Mouse (Mus musculus) hindbrain, embryonic 10.5 days (tissue): ENCODE data around the gene Dolpp1. TPM values are rescaled to one million over a fixed set of nuclear protein-coding genes. Genes with fewer than 3 reads are reported as not detected.

Source experiments
- DNase-seq: peaks from one replicate; pipeline ENCODE4 v3.0.0-alpha.2; 2017; ENCODE audit warnings: low spot score
- H3K27ac ChIP-seq: fragments of 300-500 bp; sonication (generic); 2 replicates; pipeline ENCODE4 v1.5.1; 2016; ENCODE audit warnings: mild to moderate bottlenecking, moderate library complexity
- H3K27me3 ChIP-seq: fragments of 300-500 bp; sonication (generic); 2 replicates; pipeline ENCODE4 v1.6.1; 2016; ENCODE audit warnings: mild to moderate bottlenecking; ENCODE audit not compliant: poor library complexity, insufficient read depth, severe bottlenecking
- H3K36me3 ChIP-seq: fragments of 300-500 bp; sonication (generic); 2 replicates; pipeline ENCODE4 v1.6.1; 2016; ENCODE audit warnings: mild to moderate bottlenecking, moderate library complexity
- H3K4me1 ChIP-seq: fragments of 300-500 bp; sonication (generic); replicated peaks from 2 replicates; pipeline ENCODE4 v1.6.1; 2016; ENCODE audit warnings: mild to moderate bottlenecking
- H3K4me3 ChIP-seq: fragments of 300-500 bp; sonication (generic); 2 replicates; pipeline ENCODE4 v1.5.1; 2016; ENCODE audit warnings: mild to moderate bottlenecking, moderate library complexity
- H3K9me3 ChIP-seq: fragments of 300-500 bp; sonication (generic); 2 replicates; pipeline ENCODE4 v1.6.1; 2016; ENCODE audit warnings: mild to moderate bottlenecking, moderate library complexity
- WGBS: fragments of 180-500 bp; shearing (Covaris S2); methylation state at CpG from one replicate; pipeline ENCODE4 v1.1.7; 2016; 5-methylcytosine and 5-hydroxymethylcytosine counted together
- polyA plus RNA-seq: library from polyadenylated mRNA; unstranded; fragments of >200 nt; fragmentation: Nextera tagmentation; extraction: Ambion mirVana; gene quantifications from 2 replicates; pipeline ENCODE4 v1.2.1, GENCODE M21; 2016

The Dolpp1 gene
- polyA plus RNA-seq, result 52.9 and 55.6 TPM in 2 replicates

GRCm38 (mm10) chr2:30392114-30392576, at the start of gene Dolpp1:
Gene Dolpp1, plus strand, starts transcription at chr2:30392254.
- under 1% methylated on average over 40 of the region's 40 CpGs for WGBS
- peaks cover 37% of the 10 kb centered on the region for H3K36me3 ChIP-seq

GRCm38 (mm10) chr2:30342544-30342943, 49.5 kb upstream of the Dolpp1 start:
- Histone ChIP-seq H3K27ac (no peak overlapping the region), H3K27me3 (no peaks in the 10 kb centered on the region), H3K4me1 (peaks cover 2% of the 10 kb centered on the region; the same call in 1 of the 2 replicates), H3K9me3 (no peaks in the 10 kb centered on the region), H3K36me3 (peaks cover 100% of the 10 kb centered on the region), H3K4me3 (no peak overlapping the region)
- WGBS, result 95% methylated on average over 7 of the region's 7 CpGs
- no peak for DNase-seq

More at GRCm38 (mm10) chr2:30392114-30392576, at the start of gene Dolpp1:
- peak; percentile 99 for DNase-seq
- peaks cover 35% of the 10 kb centered on the region for H3K4me1 ChIP-seq
- H3K4me3 ChIP-seq, result peak within 1 kb of the TSS; percentile 89
- peak within 1 kb of the TSS; percentile 93 for H3K27ac ChIP-seq
- H3K27me3 ChIP-seq, result no peaks in the 10 kb centered on the region
- H3K9me3 ChIP-seq, result no peaks in the 10 kb centered on the region

GRCm38 (mm10) chr2:30343601-30344137, 48.4 kb upstream of the Dolpp1 start:
- Histone ChIP-seq H3K9me3 (no peaks in the 10 kb centered on the region), H3K27me3 (no peaks in the 10 kb centered on the region), H3K36me3 (peaks cover 100% of the 10 kb centered on the region), H3K4me1 (peaks cover 7% of the 10 kb centered on the region; the same call in 1 of the 2 replicates), H3K4me3 (no peak overlapping the region), H3K27ac (no peak overlapping the region)
- 82% methylated on average over 14 of the region's 14 CpGs for WGBS
- DNase-seq, result no peak

GRCm38 (mm10) chr2:30345971-30346676, 45.9 kb upstream of the Dolpp1 start:
- WGBS, result 92% methylated on average over 7 of the region's 7 CpGs
- no peaks in the 10 kb centered on the region for H3K27me3 ChIP-seq
- H3K36me3 ChIP-seq, result peaks cover 100% of the 10 kb centered on the region
- no peak overlapping the region for H3K27ac ChIP-seq
- no peak overlapping the region for H3K4me3 ChIP-seq
- DNase-seq, result no peak
- H3K9me3 ChIP-seq, result no peaks in the 10 kb centered on the region
- peaks cover 7% of the 10 kb centered on the region; the same call in 1 of the 2 replicates for H3K4me1 ChIP-seq

- no peak for DNase-seq
- 92% methylated on average over 6 of the region's 6 CpGs for WGBS
- no peaks in the 10 kb centered on the region for H3K9me3 ChIP-seq
- no peak overlapping the region for H3K4me3 ChIP-seq
- H3K27me3 ChIP-seq, result no peaks in the 10 kb centered on the region
- H3K27ac ChIP-seq, result no peak overlapping the region
- peaks cover 92% of the 10 kb centered on the region for H3K36me3 ChIP-seq
- H3K4me1 ChIP-seq, result peaks cover 7% of the 10 kb centered on the region; the same call in 1 of the 2 replicates
These were observed 42.9 kb upstream of the Dolpp1 start for GRCm38 (mm10) chr2:30349196-30349595.

GRCm38 (mm10) chr2:30351149-30351548, 40.9 kb upstream of the Dolpp1 start:
- Histone ChIP-seq H3K4me3 (no peak overlapping the region), H3K9me3 (no peaks in the 10 kb centered on the region), H3K36me3 (peaks cover 85% of the 10 kb centered on the region), H3K4me1 (peaks cover 19% of the 10 kb centered on the region), H3K27ac (no peak overlapping the region), H3K27me3 (no peaks in the 10 kb centered on the region)
- DNase-seq, result no peak
- 78% methylated on average over 2 of the region's 2 CpGs for WGBS

- DNase-seq, result no peak
- peaks cover 53% of the 10 kb centered on the region for H3K4me1 ChIP-seq
- H3K4me3 ChIP-seq, result no peak overlapping the region
- no peaks in the 10 kb centered on the region for H3K9me3 ChIP-seq
- peaks cover 38% of the 10 kb centered on the region for H3K36me3 ChIP-seq
- no peak overlapping the region for H3K27ac ChIP-seq
- no peaks in the 10 kb centered on the region for H3K27me3 ChIP-seq
- WGBS, result 67% methylated on average over 4 of the region's 4 CpGs
These were observed 36.2 kb upstream of the Dolpp1 start for GRCm38 (mm10) chr2:30355861-30356260.

GRCm38 (mm10) chr2:30356266-30356665, 35.8 kb upstream of the Dolpp1 start:
- no peak overlapping the region for H3K27ac ChIP-seq
- H3K36me3 ChIP-seq, result peaks cover 34% of the 10 kb centered on the region
- no peak for DNase-seq
- peaks cover 57% of the 10 kb centered on the region for H3K4me1 ChIP-seq
- 60% methylated on average over 4 of the region's 4 CpGs for WGBS
- no peak overlapping the region for H3K4me3 ChIP-seq
- no peaks in the 10 kb centered on the region for H3K27me3 ChIP-seq
- no peaks in the 10 kb centered on the region for H3K9me3 ChIP-seq

GRCm38 (mm10) chr2:30356906-30357305, 35.1 kb upstream of the Dolpp1 start:
- Histone ChIP-seq H3K4me3 (0 out of 2 replicates have a peak overlapping the region, but pooled peaks have one; percentile 9), H3K36me3 (peaks cover 33% of the 10 kb centered on the region), H3K27me3 (no peaks in the 10 kb centered on the region), H3K4me1 (peaks cover 57% of the 10 kb centered on the region), H3K27ac (peak overlapping the region; percentile 89; the same call in 1 of the 2 replicates), H3K9me3 (no peaks in the 10 kb centered on the region)
- no peak for DNase-seq
- 74% methylated on average over 9 of the region's 9 CpGs for WGBS

GRCm38 (mm10) chr2:30357552-30358510, 34.2 kb upstream of the Dolpp1 start:
- Histone ChIP-seq H3K9me3 (no peaks in the 10 kb centered on the region), H3K4me3 (peak overlapping the region; percentile 86), H3K27ac (peak overlapping the region; percentile 89; the same call in 1 of the 2 replicates), H3K36me3 (peaks cover 26% of the 10 kb centered on the region), H3K4me1 (peaks cover 57% of the 10 kb centered on the region), H3K27me3 (no peaks in the 10 kb centered on the region)
- 59% methylated on average over 8 of the region's 8 CpGs for WGBS
- DNase-seq, result peak; percentile 46

- Histone ChIP-seq H3K4me1 (peaks cover 57% of the 10 kb centered on the region), H3K36me3 (peaks cover 16% of the 10 kb centered on the region), H3K4me3 (peak within 1 kb of the TSS; percentile 86), H3K9me3 (no peaks in the 10 kb centered on the region), H3K27ac (peak within 1 kb of the TSS; percentile 89), H3K27me3 (no peaks in the 10 kb centered on the region)
- 3% methylated on average over 73 of the region's 73 CpGs for WGBS
- DNase-seq, result peak; percentile 83
These were observed 33.2 kb upstream of the Dolpp1 start, which contains the start of gene Sh3glb2 for GRCm38 (mm10) chr2:30358533-30359531. Gene Sh3glb2, minus strand, starts transcription at chr2:30359337.
